Mouse (Mus musculus) cerebellum, adult 11-12 months (tissue): Measurements from ENCODE around the gene Prr23a2.
"Not testable (repeated sequence)": the region's sequence is repeated elsewhere in the genome, so short reads cannot be mapped to it uniquely, and the experiment has no call there.

Experiments
- DNase-seq: peaks from one replicate; pipeline ENCODE4 v3.0.0; 2022

Gene Prr23a2

GRCm38 (mm10) chr9:98856210-98856609 lies at the start of gene Prr23a2:
Prr23a2 (plus strand) TSS chr9:98856494.
- no peak for DNase-seq

- no peak for DNase-seq
Measured at GRCm38 (mm10) chr9:98807631-98808030, 48.7 kb upstream of the Prr23a2 start.

- not testable (repeated sequence) for DNase-seq
Measured at GRCm38 (mm10) chr9:98809526-98809925, 46.8 kb upstream of the Prr23a2 start.

- no peak for DNase-seq
Measured at GRCm38 (mm10) chr9:98816066-98816465, 40.2 kb upstream of the Prr23a2 start.

GRCm38 (mm10) chr9:98817592-98817991 lies 38.7 kb upstream of the Prr23a2 start:
- no peak for DNase-seq

GRCm38 (mm10) chr9:98818971-98819370 lies 37.3 kb upstream of the Prr23a2 start:
- no peak for DNase-seq

GRCm38 (mm10) chr9:98819481-98819880 lies 36.8 kb upstream of the Prr23a2 start:
- no peak for DNase-seq

- DNase-seq = no peak
Measured at GRCm38 (mm10) chr9:98820461-98820860, 35.8 kb upstream of the Prr23a2 start.

GRCm38 (mm10) chr9:98821067-98821466 lies 35.2 kb upstream of the Prr23a2 start:
- DNase-seq = no peak

- DNase-seq = no peak
Measured at GRCm38 (mm10) chr9:98823805-98824204, 32.5 kb upstream of the Prr23a2 start.

GRCm38 (mm10) chr9:98829508-98829907 lies 26.8 kb upstream of the Prr23a2 start:
- DNase-seq = no peak

GRCm38 (mm10) chr9:98837537-98838074 lies 18.7 kb upstream of the Prr23a2 start:
- no peak for DNase-seq

GRCm38 (mm10) chr9:98842117-98842516 lies 14.2 kb upstream of the Prr23a2 start, which contains the start of gene Prr23a1:
Prr23a1 (plus strand) TSS chr9:98842503.
- DNase-seq = no peak

GRCm38 (mm10) chr9:98863463-98863862 lies 7.2 kb downstream of the Prr23a2 start:
- DNase-seq = no peak

GRCm38 (mm10) chr9:98864571-98864970 lies 8.3 kb downstream of the Prr23a2 start, which contains the start of gene Prr23a3:
Prr23a3 (plus strand) TSS chr9:98864767.
- DNase-seq = no peak

- no peak for DNase-seq
Measured at GRCm38 (mm10) chr9:98901486-98901885, 45.2 kb downstream of the Prr23a2 start.

- no peak for DNase-seq
Measured at GRCm38 (mm10) chr9:98902819-98903218, 46.5 kb downstream of the Prr23a2 start, which contains the start of gene 7420426K07Rik. 7420426K07Rik (plus strand) TSS chr9:98903119.
